Mouse (Mus musculus): ENCODE measurements at regions not wholly inside any gene's neighbourhood (a gene's known extent, or its start where the extent isn't known, plus 50 kb on each side); places are given as distances from the start of the nearest gene placed in this dataset.

- in situ Hi-C loops (cut with MboI, MseI): no loop called here
Observed at GRCm38 (mm10) chr3:13154158-13154557, 1326.3 kb upstream of the Slc7a12 start.

GRCm38 (mm10) chr3:13168406-13168805 is 1312.1 kb upstream of the Slc7a12 start:
- in situ Hi-C loops (cut with MboI, MseI): loop anchor here in 1 of 2 experiments (10.0 kb wide), 2 partner anchors 1064 to 1824 kb away; no protein-coding TSS in a partner anchor
